Mouse (Mus musculus) megakaryocyte, embryonic 14.5 days (primary cell): ENCODE results near the gene Gpr155.

Experiments used
- FLI1 ChIP-seq: IDR thresholded peaks from 2 replicates; pipeline ENCODE4 v1.6.1; 2012; ENCODE audit warnings: low read length, inconsistent platforms, mixed read lengths
- GATA1 ChIP-seq: IDR thresholded peaks from 3 replicates; pipeline ENCODE4 v1.6.1; 2012; ENCODE audit warnings: mixed read lengths, low read length, inconsistent platforms, borderline replicate concordance

DNA sequence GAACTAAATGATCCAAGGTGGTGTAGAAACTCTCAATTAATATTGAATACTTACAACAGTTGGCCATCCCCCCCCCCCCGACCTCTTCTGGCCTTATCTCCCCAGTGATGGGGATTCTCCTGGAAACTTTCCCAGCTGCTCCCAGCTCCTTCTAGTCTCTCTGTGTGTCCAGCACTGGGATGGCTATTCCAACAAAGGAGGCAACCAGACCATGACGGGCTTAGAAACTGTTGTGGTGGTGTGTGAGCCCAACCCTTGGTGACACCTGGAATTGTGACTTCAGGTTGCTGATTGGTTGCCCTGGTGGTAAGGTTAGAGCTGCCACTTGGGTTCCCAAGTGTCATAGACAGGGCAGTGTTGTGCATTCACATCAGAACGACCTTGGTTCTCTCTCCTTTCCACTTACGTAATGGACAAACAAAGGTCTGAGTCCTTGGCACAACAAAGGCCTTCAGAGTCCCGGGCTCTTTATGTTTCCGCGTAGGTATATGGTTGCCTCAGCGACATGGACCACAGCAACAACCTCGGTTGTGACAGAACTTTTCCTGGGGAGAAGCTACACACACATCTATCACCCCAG is 20.1 kb upstream of the Gpr155 start:
- no peak for TF ChIP-seq GATA1
- no peak for TF ChIP-seq FLI1
